Mouse (Mus musculus) neural tube, embryonic 12.5 days (tissue): ENCODE data around the gene Fnip2. TPM values are rescaled to one million over a fixed set of nuclear protein-coding genes. Genes with fewer than 3 reads are reported as not detected.
"Not testable (repeated sequence)": the region's sequence is repeated elsewhere in the genome, so short reads cannot be mapped to it uniquely, and the experiment has no call there.

ENCODE experiments used
- ATAC-seq: fragments of 200-750 bp; cut with Nextera tagmentation; 2 replicates; pipeline ENCODE4 v1.8.0; 2017; ENCODE audit warnings: low read depth, mild to moderate bottlenecking, moderate TSS enrichment, moderate library complexity; ENCODE audit not compliant: low FRiP score
- H3K27ac ChIP-seq: fragments of 300-500 bp; sonication (generic); 2 replicates; pipeline ENCODE4 v1.5.1; 2016
- H3K27me3 ChIP-seq: fragments of 300-500 bp; sonication (generic); replicated peaks from 2 replicates; pipeline ENCODE4 v1.6.1; 2016; ENCODE audit warnings: mild to moderate bottlenecking
- H3K36me3 ChIP-seq: fragments of 300-500 bp; sonication (generic); 2 replicates; pipeline ENCODE4 v1.6.1; 2016; ENCODE audit warnings: mild to moderate bottlenecking
- H3K4me1 ChIP-seq: fragments of 300-500 bp; sonication (generic); 2 replicates; pipeline ENCODE4 v1.6.1; 2016
- H3K4me2 ChIP-seq: fragments of 300-500 bp; sonication (generic); replicated peaks from 2 replicates; pipeline ENCODE4 v1.6.1; 2016; ENCODE audit warnings: mild to moderate bottlenecking
- H3K4me3 ChIP-seq: fragments of 300-500 bp; sonication (generic); 2 replicates; pipeline ENCODE4 v1.5.1; 2016
- H3K9ac ChIP-seq: fragments of 300-500 bp; sonication (generic); 2 replicates; pipeline ENCODE4 v1.6.1; 2016; ENCODE audit warnings: mild to moderate bottlenecking
- H3K9me3 ChIP-seq: fragments of 300-500 bp; sonication (generic); 2 replicates; pipeline ENCODE4 v1.6.1; 2016; ENCODE audit warnings: mild to moderate bottlenecking
- WGBS: fragments of 180-500 bp; shearing (Covaris S2); methylation state at CpG from one replicate; pipeline ENCODE4 v1.1.7; 2016; 5-methylcytosine and 5-hydroxymethylcytosine counted together
- polyA plus RNA-seq: library from polyadenylated mRNA; unstranded; fragments of >200 nt; fragmentation: Nextera tagmentation; extraction: Ambion mirVana; gene quantifications from 2 replicates; pipeline ENCODE4 v1.2.1, GENCODE M21; 2016

Gene Fnip2
- polyA plus RNA-seq, 1 experiment from 2014 or later = 9.6 TPM

DNA sequence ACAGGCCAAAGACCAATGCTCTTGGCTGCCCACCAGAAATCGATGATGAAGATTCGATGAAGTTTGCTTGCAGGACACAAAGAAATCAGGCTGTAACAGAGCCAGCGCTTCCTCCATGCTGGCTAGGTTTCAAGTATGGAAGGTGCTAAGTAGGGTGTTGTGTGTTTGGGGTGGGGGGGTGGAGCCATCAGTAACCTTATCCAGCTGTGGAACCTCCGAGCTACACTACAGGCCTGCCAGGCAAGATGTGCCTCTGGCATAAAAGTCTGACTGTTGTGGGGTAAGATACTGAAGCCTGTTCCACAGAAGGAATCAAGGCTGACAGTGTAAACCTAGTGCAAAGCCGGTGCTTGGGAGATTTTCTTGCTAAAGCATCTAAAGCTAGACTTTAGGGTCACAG is 119.2 kb downstream of the Fnip2 start:
- Histone ChIP-seq H3K27ac (no peak overlapping the region), H3K4me3 (no peak overlapping the region), H3K9ac (no peak overlapping the region), H3K4me1 (peaks cover 6% of the 10 kb centered on the region; the same call in 1 of the 2 replicates), H3K9me3 (no peaks in the 10 kb centered on the region; the same call in 1 of the 2 replicates), H3K27me3 (no peaks in the 10 kb centered on the region), H3K4me2 (no peak overlapping the region), H3K36me3 (no peaks in the 10 kb centered on the region)
- whole genome bisulfite sequencing = 90% methylated on average over 5 of the region's 5 CpGs
- ATAC-seq = no peak

GRCm38 (mm10) chr3:79446648-79447047 is 120.9 kb downstream of the Fnip2 start:
- not testable (repeated sequence) for ATAC-seq, H3K27me3 ChIP-seq, H3K36me3 ChIP-seq, H3K4me3 ChIP-seq, H3K4me1 ChIP-seq, H3K27ac ChIP-seq, H3K9me3 ChIP-seq, H3K9ac ChIP-seq, H3K4me2 ChIP-seq
- 84% methylated on average over 3 of the region's 3 CpGs for WGBS

DNA sequence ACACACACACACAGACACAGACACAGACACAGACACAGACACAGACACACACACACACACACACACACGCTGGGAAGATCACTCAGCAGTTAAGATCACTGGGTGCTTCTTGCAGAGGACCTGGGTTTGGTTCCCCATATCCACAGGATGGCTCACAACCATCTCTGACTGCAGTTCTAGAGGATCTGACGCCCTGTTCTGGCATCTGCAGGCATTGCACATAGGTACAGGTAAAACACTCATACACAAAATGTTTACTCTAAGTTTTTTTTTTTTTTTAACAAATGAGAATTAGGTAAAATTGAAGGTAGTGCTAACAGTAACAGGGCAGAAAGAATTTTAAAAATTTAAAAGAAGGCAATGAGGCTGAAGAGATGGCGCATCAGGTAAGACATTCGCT is 121.5 kb downstream of the Fnip2 start:
- H3K4me1 ChIP-seq = no peaks in the 10 kb centered on the region
- no peaks in the 10 kb centered on the region; the same call in 1 of the 2 replicates for H3K9me3 ChIP-seq
- no peaks in the 10 kb centered on the region for H3K36me3 ChIP-seq
- no peak overlapping the region for H3K27ac ChIP-seq
- H3K4me2 ChIP-seq = no peak overlapping the region
- 90% methylated on average over 4 of the region's 4 CpGs for WGBS
- no peaks in the 10 kb centered on the region for H3K27me3 ChIP-seq
- no peak overlapping the region for H3K9ac ChIP-seq
- no peak for ATAC-seq
- no peak overlapping the region for H3K4me3 ChIP-seq

DNA sequence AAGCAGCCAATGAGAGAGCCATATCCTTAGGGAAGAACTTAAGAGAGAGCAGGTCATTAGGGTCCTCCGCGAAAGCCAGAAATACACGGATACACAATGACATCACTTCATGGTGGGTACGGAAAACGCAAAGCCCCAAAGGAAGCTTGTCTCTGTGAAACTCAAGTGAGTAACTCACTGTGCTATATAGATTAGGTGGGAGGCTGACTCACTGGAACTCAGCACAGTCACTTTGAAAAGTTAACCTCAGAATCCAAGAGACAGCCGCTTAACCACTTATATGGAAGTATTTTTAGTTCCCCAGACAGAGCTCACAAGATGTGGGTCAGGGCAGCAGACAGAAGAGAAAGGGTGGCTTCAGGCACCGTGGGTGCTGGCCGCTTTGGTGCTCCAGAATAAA is 122.6 kb downstream of the Fnip2 start:
- Histone ChIP-seq H3K4me2 (no peak overlapping the region), H3K36me3 (no peaks in the 10 kb centered on the region), H3K4me1 (no peaks in the 10 kb centered on the region), H3K9ac (no peak overlapping the region), H3K9me3 (no peaks in the 10 kb centered on the region; the same call in 1 of the 2 replicates), H3K27me3 (no peaks in the 10 kb centered on the region), H3K4me3 (no peak overlapping the region), H3K27ac (no peak overlapping the region)
- WGBS = 86% methylated on average over 8 of the region's 8 CpGs
- ATAC-seq = no peak

GRCm38 (mm10) chr3:79443850-79444249 is 123.7 kb downstream of the Fnip2 start:
- Histone ChIP-seq H3K4me1 (no peaks in the 10 kb centered on the region), H3K9ac (no peak overlapping the region), H3K4me3 (no peak overlapping the region), H3K36me3 (no peaks in the 10 kb centered on the region), H3K9me3 (no peaks in the 10 kb centered on the region; the same call in 1 of the 2 replicates), H3K27ac (no peak overlapping the region), H3K27me3 (no peaks in the 10 kb centered on the region), H3K4me2 (no peak overlapping the region)
- ATAC-seq = no peak
- 72% methylated on average over 4 of the region's 4 CpGs for WGBS

DNA sequence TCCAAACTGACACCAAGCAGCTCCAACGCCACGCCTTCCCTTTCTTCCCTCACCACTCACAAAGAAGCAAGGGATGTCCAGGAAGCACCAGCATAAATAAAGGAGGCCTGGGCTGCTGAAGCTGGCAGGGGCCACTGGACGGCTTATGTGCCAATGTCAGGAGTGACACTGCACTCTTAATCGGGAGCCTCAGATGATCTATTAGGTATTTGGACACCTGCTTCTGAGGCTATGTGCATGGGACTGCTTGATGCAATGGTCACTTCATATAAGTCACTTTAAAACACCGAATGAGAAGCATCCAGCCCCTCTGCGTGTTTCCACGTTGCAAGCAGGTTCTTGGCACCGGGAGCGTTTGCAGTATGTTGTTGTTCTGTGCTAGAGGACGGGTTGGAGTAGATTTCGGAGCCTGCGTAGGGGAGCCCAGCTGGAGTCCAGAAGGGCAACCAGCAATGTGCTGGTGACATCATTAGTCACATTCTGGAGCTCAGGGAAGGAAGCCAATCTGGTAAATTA is 126.6 kb downstream of the Fnip2 start:
- Histone ChIP-seq H3K9me3 (no peaks in the 10 kb centered on the region; the same call in 1 of the 2 replicates), H3K4me1 (no peaks in the 10 kb centered on the region), H3K36me3 (no peaks in the 10 kb centered on the region), H3K9ac (no peak overlapping the region), H3K27ac (no peak overlapping the region), H3K27me3 (no peaks in the 10 kb centered on the region), H3K4me2 (no peak overlapping the region), H3K4me3 (no peak overlapping the region)
- 73% methylated on average over 12 of the region's 12 CpGs for WGBS
- no peak for ATAC-seq

GRCm38 (mm10) chr3:79438276-79438675 is 129.3 kb downstream of the Fnip2 start:
- no peak overlapping the region for H3K27ac ChIP-seq
- no peaks in the 10 kb centered on the region for H3K36me3 ChIP-seq
- WGBS = 97% methylated on average over 3 of the region's 3 CpGs
- no peak overlapping the region for H3K4me3 ChIP-seq
- H3K9ac ChIP-seq = no peak overlapping the region
- no peak for ATAC-seq
- H3K4me1 ChIP-seq = no peaks in the 10 kb centered on the region
- no peaks in the 10 kb centered on the region for H3K27me3 ChIP-seq
- H3K4me2 ChIP-seq = no peak overlapping the region
- H3K9me3 ChIP-seq = no peaks in the 10 kb centered on the region

DNA sequence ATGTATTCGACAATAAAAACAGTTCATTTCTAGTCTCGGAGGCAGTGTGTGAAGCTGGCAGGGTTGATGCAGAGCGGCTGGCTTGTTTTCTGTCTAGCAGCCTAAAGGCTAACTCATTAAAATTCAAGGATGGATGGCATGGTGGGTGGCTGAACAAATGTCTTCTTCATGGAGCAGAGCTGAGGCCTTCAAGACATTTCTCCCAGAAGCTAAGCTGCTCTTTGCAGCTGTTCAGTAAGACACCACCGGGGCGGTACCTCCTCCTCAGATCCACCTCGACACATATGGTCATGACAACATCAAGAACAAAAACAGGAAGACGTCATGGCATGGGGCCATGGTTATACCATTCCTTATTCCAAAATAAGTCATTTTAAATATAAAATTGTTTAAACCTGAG is 131.4 kb downstream of the Fnip2 start:
- H3K27me3 ChIP-seq = no peaks in the 10 kb centered on the region
- H3K27ac ChIP-seq = no peak overlapping the region
- no peaks in the 10 kb centered on the region for H3K9me3 ChIP-seq
- H3K9ac ChIP-seq = no peak overlapping the region
- no peak overlapping the region for H3K4me2 ChIP-seq
- no peak overlapping the region for H3K4me3 ChIP-seq
- ATAC-seq = no peak
- no peaks in the 10 kb centered on the region for H3K4me1 ChIP-seq
- WGBS = 92% methylated on average over 7 of the region's 7 CpGs
- no peaks in the 10 kb centered on the region for H3K36me3 ChIP-seq

DNA sequence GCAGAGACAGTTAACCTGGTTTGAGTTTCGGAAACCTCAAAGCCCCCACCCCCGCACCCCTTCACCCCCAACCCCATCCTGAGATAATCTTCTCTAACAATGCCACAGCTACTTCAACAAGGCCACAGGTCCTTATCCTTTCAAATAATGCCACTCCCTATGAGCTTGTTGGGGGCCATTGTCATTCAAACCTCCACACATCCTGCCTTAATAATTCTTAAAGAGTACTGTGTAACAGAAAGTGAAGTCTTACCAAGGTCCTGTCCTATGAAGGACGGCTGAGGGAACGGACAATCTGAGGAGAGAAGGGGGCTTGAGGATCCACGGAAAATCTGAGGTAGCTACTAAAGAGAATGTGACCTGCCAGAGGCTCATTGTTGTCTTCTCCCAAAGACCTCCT is 132.6 kb downstream of the Fnip2 start:
- H3K36me3 ChIP-seq = no peaks in the 10 kb centered on the region
- H3K4me1 ChIP-seq = no peaks in the 10 kb centered on the region
- no peak overlapping the region for H3K27ac ChIP-seq
- H3K9ac ChIP-seq = no peak overlapping the region
- no peaks in the 10 kb centered on the region for H3K27me3 ChIP-seq
- ATAC-seq = no peak
- 62% methylated on average over 5 of the region's 5 CpGs for WGBS
- H3K9me3 ChIP-seq = no peaks in the 10 kb centered on the region
- H3K4me2 ChIP-seq = no peak overlapping the region
- no peak overlapping the region for H3K4me3 ChIP-seq

DNA sequence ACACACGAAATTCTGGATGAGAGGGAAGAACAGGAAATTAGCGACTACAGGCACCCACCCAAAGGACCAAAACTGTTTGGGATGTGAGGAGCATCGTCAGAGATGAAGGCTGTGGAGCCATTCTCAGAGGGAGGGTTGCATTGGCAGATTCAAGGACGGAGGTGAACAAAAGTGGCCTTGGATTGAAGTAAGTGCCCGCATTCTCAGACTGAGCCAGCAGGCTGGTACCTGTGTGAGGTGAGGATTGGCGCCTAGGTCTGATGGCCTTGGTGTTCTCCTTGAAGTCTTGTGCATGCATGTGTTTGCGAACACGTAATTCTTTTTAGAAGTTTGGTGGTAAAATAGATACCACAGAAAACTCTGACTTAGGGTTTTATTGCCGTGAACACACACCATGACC is 133.2 kb downstream of the Fnip2 start:
- no peak overlapping the region for H3K4me2 ChIP-seq
- WGBS = 87% methylated on average over 9 of the region's 9 CpGs
- H3K9me3 ChIP-seq = no peaks in the 10 kb centered on the region

DNA sequence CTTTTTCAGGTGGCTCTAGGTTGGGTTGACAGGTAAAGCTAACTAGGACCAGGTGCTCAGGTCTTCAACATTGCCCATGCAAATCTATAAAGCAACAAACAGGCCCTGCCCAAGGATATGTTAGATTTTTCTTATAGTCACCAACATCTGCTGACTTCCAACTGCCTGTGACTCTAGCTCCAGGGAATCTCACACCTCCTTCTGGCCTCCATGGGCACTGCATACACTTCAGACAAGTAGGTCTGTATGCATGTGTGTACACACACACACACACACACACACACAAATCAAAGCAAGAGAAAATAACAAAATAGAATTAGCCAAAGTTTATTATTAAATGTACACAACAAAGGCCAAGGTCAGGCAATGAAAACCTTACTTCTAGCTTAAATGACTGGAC is 134.0 kb downstream of the Fnip2 start:
- no peaks in the 10 kb centered on the region for H3K36me3 ChIP-seq
- no peaks in the 10 kb centered on the region for H3K4me1 ChIP-seq
- H3K27me3 ChIP-seq = no peaks in the 10 kb centered on the region
- H3K4me3 ChIP-seq = no peak overlapping the region
- H3K27ac ChIP-seq = no peak overlapping the region
- no peak for ATAC-seq
- H3K9me3 ChIP-seq = no peaks in the 10 kb centered on the region
- H3K4me2 ChIP-seq = no peak overlapping the region
- H3K9ac ChIP-seq = no peak overlapping the region

More for the DNA sequence above, 133.2 kb downstream of the Fnip2 start:
- Histone ChIP-seq H3K27me3 (no peaks in the 10 kb centered on the region), H3K9ac (no peak overlapping the region), H3K4me1 (no peaks in the 10 kb centered on the region), H3K36me3 (no peaks in the 10 kb centered on the region), H3K4me3 (no peak overlapping the region), H3K27ac (no peak overlapping the region)
- ATAC-seq = no peak

DNA sequence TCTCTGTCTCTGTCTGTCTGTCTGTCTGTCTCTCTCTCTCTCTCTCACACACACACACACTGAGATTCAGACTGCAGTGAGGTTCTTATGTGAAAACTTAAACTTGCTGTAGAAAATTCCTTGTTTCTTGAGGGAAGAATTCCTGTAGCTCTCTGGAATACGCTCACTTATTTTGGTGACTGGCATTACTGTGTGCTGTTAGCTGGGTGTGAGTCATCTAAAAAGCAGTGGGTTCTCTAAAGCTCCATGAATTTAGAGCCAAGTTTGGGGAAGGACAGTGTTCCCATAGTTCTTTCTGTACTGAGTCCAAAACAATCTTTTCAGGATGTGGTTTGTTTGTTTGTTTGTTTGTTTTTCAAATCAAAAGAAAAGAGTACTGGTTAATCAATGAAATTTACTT is 142.2 kb downstream of the Fnip2 start:
- Histone ChIP-seq H3K27ac (no peak overlapping the region), H3K27me3 (no peaks in the 10 kb centered on the region), H3K4me3 (no peak overlapping the region), H3K4me2 (no peak overlapping the region), H3K9ac (no peak overlapping the region), H3K9me3 (no peaks in the 10 kb centered on the region), H3K4me1 (no peaks in the 10 kb centered on the region), H3K36me3 (no peaks in the 10 kb centered on the region)
- 97% methylated on average over 1 of the region's 1 CpGs for WGBS
- no peak for ATAC-seq

- Histone ChIP-seq H3K9ac (no peak overlapping the region), H3K4me3 (no peak overlapping the region), H3K4me2 (no peak overlapping the region), H3K36me3 (no peaks in the 10 kb centered on the region), H3K27me3 (no peaks in the 10 kb centered on the region), H3K9me3 (no peaks in the 10 kb centered on the region), H3K4me1 (peaks cover 5% of the 10 kb centered on the region), H3K27ac (no peak overlapping the region)
- 90% methylated on average over 14 of the region's 14 CpGs for WGBS
- no peak for ATAC-seq
These were observed 148.7 kb downstream of the Fnip2 start for GRCm38 (mm10) chr3:79418921-79419320.
